Mouse (Mus musculus): ENCODE data around the gene Atl1. TPM values are rescaled to one million over a fixed set of nuclear protein-coding genes. Genes with fewer than 3 reads are reported as not detected.

Gene Atl1
- polyA plus RNA-seq (2016; fragmentation: Nextera tagmentation; extraction: Ambion mirVana) = 53.8 and 63.2 TPM in 2 replicates

DNA sequence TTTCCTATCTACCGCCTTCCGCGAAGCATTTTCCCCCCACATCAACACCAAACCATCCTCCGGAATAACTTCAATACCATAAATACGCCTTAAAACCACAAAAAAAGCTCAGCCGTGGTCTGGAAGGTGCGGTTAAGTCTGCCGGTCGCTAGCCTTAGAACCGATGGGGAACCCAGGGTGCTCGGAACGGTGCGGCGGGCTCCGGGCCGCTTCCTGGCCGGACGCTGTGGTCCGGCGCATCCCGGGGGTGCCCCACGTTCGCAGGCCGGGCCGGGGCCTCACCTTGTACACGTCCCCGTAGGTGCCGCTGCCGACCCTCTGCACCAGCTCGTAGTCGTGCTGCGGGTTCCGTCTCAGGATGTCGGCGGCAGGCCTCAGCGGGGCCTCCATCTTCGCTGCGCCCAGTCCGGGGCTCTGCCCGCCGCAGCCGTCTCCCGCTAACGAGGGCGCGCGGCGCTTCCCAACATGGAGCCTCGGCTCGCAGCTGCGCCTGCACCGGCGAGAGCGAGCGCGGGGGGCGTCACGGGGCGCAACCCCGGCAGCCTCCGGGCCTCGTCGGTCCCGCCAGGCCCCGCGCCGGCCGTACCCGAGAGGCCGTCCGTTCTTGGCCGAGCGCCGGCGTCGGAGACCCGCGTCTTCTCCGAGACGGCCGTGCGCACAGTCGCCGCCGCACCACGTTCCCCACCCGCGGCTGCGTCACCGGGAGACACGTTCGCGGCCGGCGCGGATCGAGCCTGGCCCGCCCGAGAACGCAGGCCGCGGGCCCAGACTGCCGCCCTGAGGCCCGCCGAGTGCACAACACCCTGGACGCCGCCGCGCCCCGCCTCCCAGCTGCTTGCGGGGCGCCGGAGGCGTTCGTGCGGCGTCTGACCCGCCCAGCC is at the start of gene Atl1, which contains the start of gene Map4k5:
Gene Atl1, plus strand, starts transcription at position 244 of the 881 bp plus-strand sequence.
Gene Map4k5, minus strand, starts transcription at position 830 of the 881 bp plus-strand sequence.
- Histone ChIP-seq H3K4me2 (peak within 1 kb of the TSS; percentile 63), H3K9ac (peak within 1 kb of the TSS; percentile 96), H3K36me3 (replicated peaks) (no peaks in the 10 kb centered on the region), H3K4me3 (replicated peaks) (peak within 1 kb of the TSS; percentile 87), H3K27ac (peak within 1 kb of the TSS; percentile 93), H3K9me3 (no peaks in the 10 kb centered on the region), H3K27me3 (no peaks in the 10 kb centered on the region), H3K4me1 (peaks cover 26% of the 10 kb centered on the region)
- WGBS = under 1% methylated on average over 111 of the region's 118 CpGs
- ATAC-seq (ENCODE audit: low FRiP score) = peak; percentile 96

DNA sequence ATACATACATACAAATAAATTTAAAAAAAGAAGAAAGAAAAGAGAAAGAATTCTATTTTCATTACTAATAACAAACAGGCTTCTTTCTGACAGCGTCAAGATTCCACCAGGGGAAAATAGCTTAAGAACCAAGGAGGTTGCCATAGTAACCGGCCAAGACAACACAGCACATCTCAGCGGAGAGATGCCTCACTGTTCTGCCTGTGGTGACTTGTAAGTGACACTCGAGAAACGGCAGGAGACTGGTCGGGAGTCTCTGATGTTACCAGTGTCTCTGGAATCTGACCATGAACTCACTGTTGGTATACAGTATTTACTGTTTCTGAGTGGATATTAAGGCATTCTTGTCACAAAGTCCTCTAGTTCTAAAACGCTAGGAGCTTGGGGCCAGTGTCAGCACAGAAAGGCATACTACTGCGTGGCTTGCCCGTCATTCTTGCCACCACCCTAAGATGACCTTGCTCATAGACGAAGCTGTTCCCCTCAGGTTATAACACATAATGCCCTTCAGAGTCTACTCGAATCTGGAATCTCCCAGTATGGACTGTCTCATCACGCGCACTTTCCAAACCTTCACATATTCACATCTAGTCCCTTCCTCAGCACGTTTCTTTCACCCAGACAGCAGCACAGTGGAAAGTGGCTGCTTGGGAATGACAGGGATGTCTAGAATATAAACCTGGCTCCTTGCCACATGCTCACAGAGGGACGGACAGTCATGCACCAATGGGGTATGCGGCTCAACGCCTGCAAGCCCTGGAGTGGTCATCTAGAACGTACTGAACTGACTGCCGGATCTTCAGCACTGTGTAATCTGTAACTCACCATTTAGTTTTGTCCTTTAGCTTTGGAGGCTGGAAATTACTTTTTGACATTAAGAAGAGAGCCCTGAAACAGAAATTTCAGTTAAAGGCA is 48.6 kb upstream of the Atl1 start:
- ATAC-seq (ENCODE audit: low FRiP score) = peak; percentile 71
- peaks cover 38% of the 10 kb centered on the region for H3K36me3 ChIP-seq (replicated peaks)

DNA sequence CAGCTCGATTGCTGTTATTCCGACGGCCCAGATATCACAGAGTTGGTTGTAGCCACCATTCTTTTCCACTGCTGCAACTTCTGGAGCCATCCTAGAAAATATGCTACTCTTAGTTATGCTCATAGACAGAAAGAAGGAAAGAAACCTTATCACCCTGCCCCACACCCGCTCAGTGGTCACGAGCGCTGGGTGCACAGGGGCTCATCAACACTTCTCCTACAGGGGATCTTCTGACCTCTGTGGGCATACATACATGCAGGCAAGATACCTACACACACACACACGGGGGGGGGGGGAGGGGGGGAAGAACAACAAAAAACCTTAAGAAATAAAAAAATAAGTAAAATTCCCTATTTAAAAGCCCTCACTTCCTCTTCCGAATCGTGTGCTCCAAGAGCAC is 46.7 kb upstream of the Atl1 start:
- WGBS = 95% methylated on average over 8 of the region's 9 CpGs
- Histone ChIP-seq H3K4me3 (replicated peaks) (no peak overlapping the region), H3K4me2 (no peak overlapping the region), H3K27ac (no peak overlapping the region), H3K4me1 (peaks cover 7% of the 10 kb centered on the region), H3K36me3 (replicated peaks) (peaks cover 28% of the 10 kb centered on the region), H3K9ac (no peak overlapping the region), H3K27me3 (no peaks in the 10 kb centered on the region), H3K9me3 (no peaks in the 10 kb centered on the region)
- ATAC-seq (ENCODE audit: low FRiP score) = no peak

More for the DNA sequence above, 48.6 kb upstream of the Atl1 start:
- H3K4me2 ChIP-seq = no peak overlapping the region
- no peaks in the 10 kb centered on the region for H3K27me3 ChIP-seq
- no peak overlapping the region for H3K4me3 ChIP-seq (replicated peaks)
- WGBS = 70% methylated on average over 19 of the region's 19 CpGs
- peaks cover 7% of the 10 kb centered on the region for H3K4me1 ChIP-seq
- peak overlapping the region; percentile 19; the same call in 1 of the 2 replicates for H3K27ac ChIP-seq
- H3K9ac ChIP-seq = no peak overlapping the region
- no peaks in the 10 kb centered on the region for H3K9me3 ChIP-seq

DNA sequence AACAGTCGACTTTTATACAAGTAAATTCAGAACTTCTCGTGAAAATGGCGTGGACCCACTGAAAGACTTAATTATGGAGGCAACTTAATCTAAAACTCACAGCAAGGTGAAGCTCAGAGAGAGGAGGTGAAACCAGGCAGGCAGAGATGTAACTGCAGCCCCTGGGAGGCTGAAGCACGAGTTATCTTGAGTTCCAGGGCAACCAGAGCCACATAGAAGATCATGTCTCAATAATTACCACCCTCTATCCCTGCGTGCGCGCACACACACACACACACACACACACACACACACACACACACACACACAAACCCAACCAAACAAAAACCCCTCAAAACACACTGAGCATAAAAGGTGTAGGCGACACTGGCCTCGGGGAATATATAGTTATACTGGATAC is 45.9 kb upstream of the Atl1 start:
- no peak overlapping the region for H3K9ac ChIP-seq
- H3K4me3 ChIP-seq (replicated peaks) = no peak overlapping the region
- no peak overlapping the region for H3K27ac ChIP-seq
- H3K4me2 ChIP-seq = no peak overlapping the region
- H3K4me1 ChIP-seq = peaks cover 7% of the 10 kb centered on the region
- peaks cover 28% of the 10 kb centered on the region for H3K36me3 ChIP-seq (replicated peaks)
- 97% methylated on average over 9 of the region's 9 CpGs for WGBS
- no peak for ATAC-seq (ENCODE audit: low FRiP score)
- no peaks in the 10 kb centered on the region for H3K9me3 ChIP-seq
- no peaks in the 10 kb centered on the region for H3K27me3 ChIP-seq

DNA sequence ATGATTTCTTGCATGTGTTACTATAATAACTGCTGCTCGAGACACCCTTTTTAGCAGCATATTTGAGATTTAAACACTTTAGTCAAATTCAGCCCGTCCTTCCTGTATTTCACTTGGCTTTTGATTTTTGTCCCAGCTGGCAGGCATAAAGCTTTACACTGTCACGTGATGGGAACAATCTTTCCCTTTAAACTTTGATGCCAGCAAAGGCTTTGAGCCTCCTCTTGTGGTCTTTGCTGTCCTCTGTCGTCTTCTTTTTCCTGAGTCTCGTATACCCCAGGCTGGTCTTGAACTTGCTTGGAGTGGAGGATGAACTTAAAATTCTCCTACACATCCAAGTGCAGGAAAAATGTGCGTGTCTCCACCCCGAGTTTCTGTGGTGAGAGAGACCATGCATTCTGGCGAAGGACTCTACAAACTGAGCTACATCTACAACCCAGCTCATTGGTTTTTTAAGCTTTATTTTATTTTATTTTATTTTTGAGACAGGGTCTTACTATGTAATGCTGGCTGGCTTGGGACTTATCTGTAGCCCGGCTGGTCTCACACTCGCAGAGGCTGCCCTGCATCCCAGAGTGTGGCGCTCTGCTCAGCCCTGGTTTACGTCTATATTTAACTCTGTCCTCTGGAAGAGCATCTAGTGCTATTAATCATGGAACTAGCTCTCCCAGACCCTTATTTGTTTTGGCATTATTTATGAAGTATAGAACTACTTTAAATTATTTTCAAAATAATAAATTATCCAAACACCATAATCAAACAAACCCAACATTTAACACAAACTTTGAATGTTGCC is 44.1 kb upstream of the Atl1 start:
- peaks cover 32% of the 10 kb centered on the region for H3K36me3 ChIP-seq (replicated peaks)
- no peak overlapping the region for H3K27ac ChIP-seq
- 91% methylated on average over 12 of the region's 12 CpGs for WGBS
- no peak for ATAC-seq (ENCODE audit: low FRiP score)
- no peak overlapping the region for H3K4me2 ChIP-seq
- H3K9me3 ChIP-seq = no peaks in the 10 kb centered on the region
- H3K4me1 ChIP-seq = peaks cover 7% of the 10 kb centered on the region
- no peak overlapping the region for H3K9ac ChIP-seq
- H3K27me3 ChIP-seq = no peaks in the 10 kb centered on the region
- no peak overlapping the region for H3K4me3 ChIP-seq (replicated peaks)

DNA sequence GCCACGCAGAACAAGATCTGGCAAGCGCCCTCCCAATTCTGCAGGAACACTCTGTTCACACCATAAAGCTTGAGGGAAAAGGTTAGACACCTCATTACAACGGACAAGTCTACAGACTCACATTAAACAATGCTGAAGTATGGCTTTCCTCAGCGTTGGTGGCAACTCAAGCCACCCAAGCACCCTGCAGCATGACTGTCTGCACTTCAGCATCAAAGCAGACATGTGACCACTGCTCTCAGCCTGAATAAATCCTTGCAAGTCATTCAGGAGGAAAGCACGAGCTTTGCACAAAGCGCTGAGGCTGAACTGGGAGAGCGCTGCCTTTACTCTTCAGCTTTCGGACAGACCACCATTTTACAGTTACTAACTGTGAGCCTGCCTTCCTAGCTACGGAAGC is 40.1 kb upstream of the Atl1 start:
- no peak overlapping the region for H3K4me2 ChIP-seq
- no peak overlapping the region for H3K9ac ChIP-seq
- WGBS = 84% methylated on average over 9 of the region's 9 CpGs
- H3K4me3 ChIP-seq (replicated peaks) = no peak overlapping the region
- no peaks in the 10 kb centered on the region for H3K4me1 ChIP-seq
- ATAC-seq (ENCODE audit: low FRiP score) = no peak
- H3K27ac ChIP-seq = no peak overlapping the region
- no peaks in the 10 kb centered on the region for H3K9me3 ChIP-seq
- H3K36me3 ChIP-seq (replicated peaks) = peaks cover 12% of the 10 kb centered on the region
- no peaks in the 10 kb centered on the region for H3K27me3 ChIP-seq

DNA sequence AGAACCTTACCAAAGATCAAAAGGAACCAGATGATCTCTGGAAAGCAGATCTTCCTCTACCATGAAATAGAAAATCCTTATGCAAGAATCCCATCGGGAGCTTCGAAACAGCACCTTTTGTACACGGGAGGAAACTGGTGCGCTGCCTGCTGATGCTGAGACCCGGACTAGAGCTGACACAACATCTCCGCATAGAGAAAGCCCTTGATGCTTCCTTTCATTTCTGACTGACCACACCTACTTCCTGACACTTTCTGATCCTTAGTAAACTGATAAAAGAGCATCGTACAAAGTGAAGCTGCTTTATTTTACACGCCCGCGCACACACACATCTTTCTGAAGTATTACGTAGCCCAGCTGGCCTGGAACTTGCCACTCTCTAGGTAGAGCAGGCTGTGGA is 39.0 kb upstream of the Atl1 start:
- Histone ChIP-seq H3K4me1 (no peaks in the 10 kb centered on the region), H3K27me3 (no peaks in the 10 kb centered on the region), H3K9me3 (no peaks in the 10 kb centered on the region), H3K4me2 (no peak overlapping the region), H3K27ac (no peak overlapping the region), H3K4me3 (replicated peaks) (no peak overlapping the region), H3K9ac (no peak overlapping the region), H3K36me3 (replicated peaks) (peaks cover 14% of the 10 kb centered on the region)
- 92% methylated on average over 11 of the region's 11 CpGs for WGBS
- ATAC-seq (ENCODE audit: low FRiP score) = no peak

DNA sequence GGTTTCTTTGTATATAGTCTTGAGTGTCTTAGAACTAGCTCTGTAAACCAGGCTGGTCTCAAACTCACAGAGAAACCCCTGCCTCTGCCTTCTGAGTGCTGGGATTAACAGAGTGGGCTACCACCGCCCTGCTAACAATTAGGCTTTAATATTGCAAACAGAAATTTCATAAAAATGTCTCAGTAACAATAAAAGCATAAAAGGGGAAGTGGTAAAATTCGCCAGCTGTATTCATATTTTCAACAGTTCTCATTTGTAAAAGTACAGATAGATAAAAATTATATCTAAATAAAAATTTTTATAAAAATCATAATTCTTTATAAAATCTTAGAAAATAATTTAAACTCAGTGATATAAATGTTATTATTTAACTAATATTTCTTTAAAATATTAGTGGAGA is 38.5 kb upstream of the Atl1 start:
- ATAC-seq (ENCODE audit: low FRiP score) = no peak
- Histone ChIP-seq H3K36me3 (replicated peaks) (peaks cover 13% of the 10 kb centered on the region), H3K9ac (no peak overlapping the region), H3K9me3 (no peaks in the 10 kb centered on the region), H3K4me1 (no peaks in the 10 kb centered on the region), H3K4me2 (no peak overlapping the region), H3K4me3 (replicated peaks) (no peak overlapping the region), H3K27ac (no peak overlapping the region), H3K27me3 (no peaks in the 10 kb centered on the region)
- WGBS = 96% methylated on average over 2 of the region's 2 CpGs

DNA sequence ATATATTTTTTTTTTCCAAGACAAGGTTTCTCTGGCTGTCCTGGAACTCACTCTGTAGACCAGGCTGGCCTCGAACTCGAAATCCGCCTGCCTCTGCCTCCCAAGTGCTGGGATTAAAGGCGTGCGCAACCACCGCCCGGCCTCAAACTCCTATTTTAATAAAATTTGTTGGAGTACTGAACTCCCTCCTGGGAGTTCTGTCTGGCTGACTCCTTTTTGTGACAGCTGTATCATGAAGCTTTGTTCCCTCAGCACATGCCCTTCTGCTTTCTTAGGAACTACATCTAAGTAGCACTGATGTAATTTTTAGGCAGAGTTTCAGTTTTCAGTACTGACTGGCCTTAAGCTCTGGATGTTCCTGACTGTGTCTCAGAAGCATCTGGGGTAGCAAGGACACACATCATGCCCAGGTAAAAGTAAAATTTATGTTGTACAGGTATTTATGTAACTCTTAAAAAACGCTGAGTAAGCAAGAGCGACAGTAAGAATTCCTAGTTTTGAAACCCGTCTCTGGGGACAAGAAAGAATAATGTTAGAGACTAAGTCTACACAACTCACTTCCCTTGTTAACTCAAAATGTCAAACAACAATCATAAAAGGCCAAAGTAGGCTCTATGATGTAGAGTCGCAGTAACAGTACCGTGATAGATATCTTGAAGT is 36.6 kb upstream of the Atl1 start:
- WGBS = 97% methylated on average over 12 of the region's 12 CpGs
- H3K27ac ChIP-seq = no peak overlapping the region
- H3K36me3 ChIP-seq (replicated peaks) = peaks cover 8% of the 10 kb centered on the region; the same call in 1 of the 2 replicates
- H3K4me3 ChIP-seq (replicated peaks) = no peak overlapping the region
- no peak for ATAC-seq (ENCODE audit: low FRiP score)
- H3K27me3 ChIP-seq = no peaks in the 10 kb centered on the region
- no peak overlapping the region for H3K4me2 ChIP-seq
- no peak overlapping the region for H3K9ac ChIP-seq
- no peaks in the 10 kb centered on the region for H3K4me1 ChIP-seq
- no peaks in the 10 kb centered on the region for H3K9me3 ChIP-seq

DNA sequence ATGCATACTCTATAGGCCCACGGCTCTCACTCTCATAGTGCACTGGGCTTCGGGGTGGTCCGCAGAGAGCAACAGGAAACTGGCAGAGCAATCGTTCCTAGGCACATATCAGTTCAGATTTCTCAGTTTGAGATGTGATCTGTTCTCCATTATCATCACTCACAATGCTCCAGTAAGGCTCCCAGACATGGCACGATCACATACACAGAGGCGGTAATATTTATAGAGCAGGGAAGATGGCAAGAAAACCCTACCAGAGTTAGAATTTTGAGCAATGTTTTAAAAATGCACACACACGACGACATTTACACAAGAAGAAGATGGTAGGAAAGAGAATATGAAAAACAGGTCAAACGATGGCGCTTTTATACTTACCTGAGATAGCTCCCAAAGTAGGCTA is 36.0 kb upstream of the Atl1 start:
- Histone ChIP-seq H3K4me3 (replicated peaks) (no peak overlapping the region), H3K4me2 (no peak overlapping the region), H3K4me1 (no peaks in the 10 kb centered on the region), H3K36me3 (replicated peaks) (peaks cover 8% of the 10 kb centered on the region; the same call in 1 of the 2 replicates), H3K9me3 (no peaks in the 10 kb centered on the region), H3K27ac (no peak overlapping the region), H3K9ac (no peak overlapping the region), H3K27me3 (no peaks in the 10 kb centered on the region)
- WGBS = 98% methylated on average over 10 of the region's 10 CpGs
- no peak for ATAC-seq (ENCODE audit: low FRiP score)

DNA sequence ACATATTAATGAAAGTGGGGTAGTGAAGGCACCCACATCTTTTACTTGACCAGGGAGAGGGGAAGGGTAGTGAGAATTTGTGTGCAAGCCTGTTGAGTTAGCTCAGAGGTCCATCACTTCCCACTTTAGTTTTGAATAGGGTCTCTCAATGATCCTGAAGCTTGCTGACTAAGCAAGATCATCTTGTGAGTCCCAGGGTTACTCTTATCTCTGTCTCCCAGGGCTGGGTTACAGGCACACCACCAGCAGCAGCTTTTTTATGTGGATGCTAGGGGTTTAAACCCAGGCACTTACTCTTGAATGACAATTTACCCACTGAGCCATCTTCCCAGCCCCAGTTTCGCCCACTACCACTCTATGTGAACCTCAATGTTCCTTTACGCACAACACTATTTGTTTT is 34.8 kb upstream of the Atl1 start:
- H3K4me1 ChIP-seq = no peaks in the 10 kb centered on the region
- H3K27ac ChIP-seq = no peak overlapping the region
- ATAC-seq (ENCODE audit: low FRiP score) = no peak
- 100% methylated on average over 2 of the region's 2 CpGs for WGBS
- H3K9me3 ChIP-seq = no peaks in the 10 kb centered on the region
- H3K4me2 ChIP-seq = no peak overlapping the region
- no peak overlapping the region for H3K4me3 ChIP-seq (replicated peaks)
- H3K9ac ChIP-seq = no peak overlapping the region
- no peaks in the 10 kb centered on the region for H3K27me3 ChIP-seq
- H3K36me3 ChIP-seq (replicated peaks) = 0 out of 2 replicates have a peak, but pooled peaks cover 2% of the 10 kb centered on the region

Measured in forebrain, embryonic 12.5 days (tissue).